Mouse (Mus musculus): Measurements from ENCODE around the gene Agpat3.
"Not testable (repeated sequence)": the region's sequence is repeated elsewhere in the genome, so short reads cannot be mapped to it uniquely, and the experiment has no call there.

Agpat3 gene

DNA sequence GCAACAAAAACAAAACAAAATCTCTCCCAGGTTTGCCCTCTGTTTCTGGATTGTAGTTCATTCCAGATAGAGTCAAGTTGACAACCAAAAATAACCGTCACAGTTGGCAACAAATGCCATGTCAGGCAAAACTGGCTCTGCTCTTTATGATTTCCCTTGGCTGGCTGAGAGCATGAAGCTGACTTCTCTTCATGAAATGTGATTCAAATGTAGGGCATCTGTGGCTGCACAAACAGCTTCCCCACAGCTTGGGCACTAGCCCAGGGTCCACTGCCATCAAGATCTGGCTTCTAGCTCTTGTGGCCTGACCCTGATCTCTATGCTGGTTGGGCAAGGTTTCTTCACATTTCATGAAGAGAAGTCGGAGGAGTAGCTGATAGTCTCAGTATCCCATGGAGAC is 9.7 kb upstream of the Agpat3 start:
- DNase-seq (ENCODE audit: low spot score in 2 of 2) = no peak

DNA sequence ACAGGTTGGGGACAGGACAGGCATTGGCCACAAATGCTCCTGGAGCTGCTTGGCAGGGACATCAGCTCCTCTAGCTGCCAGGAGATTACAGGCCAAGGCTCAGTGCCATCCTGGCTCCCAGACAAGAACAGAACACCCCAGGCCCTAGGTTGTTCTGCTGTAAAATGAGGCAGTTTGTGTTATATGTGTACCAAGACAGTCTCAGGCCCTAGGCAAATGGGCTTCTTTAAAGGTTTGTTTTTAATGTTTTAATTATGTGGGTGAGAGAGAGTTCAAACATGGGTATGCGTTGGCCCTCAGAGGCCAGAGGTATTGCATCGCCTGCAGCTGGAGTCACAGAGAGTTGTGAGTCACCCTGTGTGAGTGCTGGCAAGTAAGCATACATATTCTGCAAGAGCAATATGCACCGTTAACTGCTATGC is 8.0 kb upstream of the Agpat3 start:
- no peak for DNase-seq (ENCODE audit: low spot score in 2 of 2)

DNA sequence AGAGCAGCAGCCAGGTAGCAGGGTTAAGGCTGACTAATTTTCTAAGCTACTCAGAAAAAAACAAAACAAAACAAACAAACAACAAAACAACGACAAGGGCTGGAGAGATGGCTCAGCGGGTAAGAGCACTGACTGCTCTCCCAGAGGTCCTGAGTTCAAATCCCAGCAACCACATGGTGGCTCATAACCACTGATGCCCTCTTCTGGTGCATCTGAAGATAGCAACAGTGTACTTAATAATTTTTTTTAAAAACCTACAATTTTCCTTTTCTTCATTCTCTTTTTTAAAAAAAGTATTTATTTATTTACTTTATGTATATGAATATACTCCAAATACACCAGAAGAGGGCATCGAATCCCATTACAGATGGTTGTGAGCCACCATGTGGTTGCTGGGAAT is 6.7 kb upstream of the Agpat3 start:
- not testable (repeated sequence) for DNase-seq (ENCODE audit: low spot score in 2 of 2)

DNA sequence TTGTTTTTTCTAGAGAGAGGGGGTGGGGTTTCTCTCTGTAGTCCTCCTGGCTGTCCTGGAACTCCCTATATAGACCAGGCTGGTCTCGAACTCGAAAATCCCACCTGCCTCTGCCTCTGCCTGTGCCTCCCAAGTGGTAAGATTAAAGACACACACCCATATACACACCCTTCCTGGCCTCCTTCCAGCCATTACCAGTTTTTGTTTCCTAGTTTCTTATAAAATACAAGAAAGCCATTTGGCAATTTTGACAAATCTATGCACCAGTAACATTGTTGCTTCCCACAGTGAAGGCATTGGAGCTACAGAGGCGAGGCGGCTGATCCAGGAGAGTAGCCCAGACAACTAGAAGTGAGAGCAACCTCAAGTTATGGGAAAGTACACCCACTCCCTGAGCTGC is 6.0 kb upstream of the Agpat3 start:
- no peak for DNase-seq (ENCODE audit: low spot score in 2 of 2)

DNA sequence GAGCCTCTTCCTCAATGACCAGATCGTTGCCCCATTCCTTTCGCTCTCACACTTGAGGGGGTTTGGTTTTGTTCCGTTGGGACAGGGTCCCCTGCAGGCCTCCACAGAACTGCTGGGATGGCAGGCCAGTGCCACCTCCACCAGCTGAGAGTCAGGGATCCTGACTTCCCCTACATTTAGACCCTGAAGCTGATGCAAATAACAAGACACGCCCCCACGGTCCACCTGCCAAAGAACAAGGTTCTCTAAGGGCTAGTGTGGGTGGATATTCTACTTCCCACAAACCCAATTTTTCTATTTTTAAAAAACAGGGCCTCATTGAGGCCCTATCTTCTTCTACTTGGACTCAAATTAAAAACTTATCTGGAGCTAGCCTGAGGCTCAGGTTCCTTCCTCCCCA is 5.5 kb upstream of the Agpat3 start:
- DNase-seq (ENCODE audit: low spot score in 2 of 2) = no peak

DNA sequence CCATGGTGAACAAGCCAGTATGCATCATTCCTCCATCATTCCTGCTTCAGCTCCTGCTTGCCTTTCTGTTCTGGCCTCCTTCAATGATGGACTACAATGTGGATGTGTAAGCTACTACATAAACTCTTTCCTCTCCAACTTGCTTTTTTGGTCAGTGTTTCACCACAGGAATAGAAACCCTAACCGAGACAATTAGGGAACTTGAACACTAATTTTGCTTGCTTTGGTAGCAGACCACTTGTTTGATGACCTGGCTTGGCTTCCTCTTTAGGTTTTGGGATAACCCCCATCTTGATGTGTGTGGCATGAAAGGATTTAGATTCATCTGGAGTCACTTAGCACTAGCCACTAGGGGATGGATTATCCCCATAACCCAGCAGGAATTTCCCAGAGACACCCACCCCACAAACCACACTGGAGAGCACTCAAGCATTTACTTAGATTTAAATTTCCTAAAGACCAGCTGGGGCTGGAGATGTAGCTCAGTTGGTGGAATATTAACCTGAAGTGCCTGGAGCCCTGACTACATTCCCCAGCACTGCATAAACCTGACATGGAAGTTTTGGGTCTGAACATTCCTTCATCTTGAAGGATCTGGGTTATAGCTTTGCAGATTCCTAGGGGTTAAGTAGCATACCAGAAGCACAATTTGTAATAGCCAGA is 3.8 kb upstream of the Agpat3 start:
- no peak for DNase-seq (ENCODE audit: low spot score in 2 of 2)

DNA sequence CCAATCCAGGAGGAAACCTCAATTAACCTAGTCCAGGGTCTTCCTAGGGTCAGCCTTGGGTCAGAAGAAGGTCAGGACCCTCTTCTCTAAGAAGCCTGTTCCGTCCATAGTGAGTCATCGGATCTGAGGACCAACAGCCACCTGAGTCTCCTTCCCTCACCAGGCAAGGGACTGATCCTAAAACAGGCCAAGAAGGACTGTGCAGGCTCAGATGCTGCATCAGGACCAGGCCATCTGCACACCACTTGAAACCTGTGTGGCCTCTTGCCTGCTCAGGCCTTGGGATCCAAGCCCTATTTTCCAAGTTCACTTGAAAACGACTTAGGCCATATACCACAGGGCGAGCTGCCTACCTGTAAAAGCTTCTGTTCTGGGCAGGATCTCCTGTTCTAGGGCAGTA is 907 bp upstream of the Agpat3 start:
- DNase-seq (ENCODE audit: low spot score in 2 of 2) = no peak

DNA sequence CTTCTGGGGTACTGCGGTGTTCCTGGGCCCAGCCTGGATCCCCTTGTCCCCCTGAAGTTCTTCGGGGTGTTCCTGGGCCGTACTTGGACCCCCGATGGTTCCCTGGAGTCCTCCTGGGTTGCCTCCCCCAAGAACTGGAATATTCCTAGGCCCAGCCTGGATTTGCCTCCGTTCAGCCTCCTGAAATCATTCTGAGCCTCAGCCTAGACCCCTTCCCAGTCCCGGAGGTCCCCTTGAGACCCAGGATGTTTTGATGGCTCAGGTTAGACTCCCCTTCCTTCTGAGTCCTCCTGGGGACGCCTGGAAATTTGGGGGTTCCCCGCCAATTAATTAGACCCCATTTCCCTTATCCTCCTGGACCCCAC is 359 bp upstream of the Agpat3 start:
- no peak for DNase-seq (ENCODE audit: low spot score in 2 of 2)

DNA sequence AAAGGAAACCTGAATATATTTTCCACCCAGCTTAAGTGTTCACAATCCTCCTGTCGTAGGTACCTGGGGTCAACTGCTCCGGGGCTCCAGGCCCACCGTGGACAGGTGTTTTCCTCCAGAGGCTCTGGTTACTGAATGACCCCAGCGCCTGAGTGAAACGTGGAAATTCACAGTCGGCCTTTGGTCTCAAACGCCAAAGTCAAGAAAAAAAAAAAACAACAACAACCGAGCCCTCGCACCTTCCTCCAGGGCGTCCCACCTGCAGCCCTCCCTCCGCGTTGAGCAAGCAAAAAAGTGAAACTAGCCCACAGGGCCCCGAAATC is 764 bp downstream of the Agpat3 start:
- no peak for DNase-seq (ENCODE audit: low spot score in 2 of 2)

DNA sequence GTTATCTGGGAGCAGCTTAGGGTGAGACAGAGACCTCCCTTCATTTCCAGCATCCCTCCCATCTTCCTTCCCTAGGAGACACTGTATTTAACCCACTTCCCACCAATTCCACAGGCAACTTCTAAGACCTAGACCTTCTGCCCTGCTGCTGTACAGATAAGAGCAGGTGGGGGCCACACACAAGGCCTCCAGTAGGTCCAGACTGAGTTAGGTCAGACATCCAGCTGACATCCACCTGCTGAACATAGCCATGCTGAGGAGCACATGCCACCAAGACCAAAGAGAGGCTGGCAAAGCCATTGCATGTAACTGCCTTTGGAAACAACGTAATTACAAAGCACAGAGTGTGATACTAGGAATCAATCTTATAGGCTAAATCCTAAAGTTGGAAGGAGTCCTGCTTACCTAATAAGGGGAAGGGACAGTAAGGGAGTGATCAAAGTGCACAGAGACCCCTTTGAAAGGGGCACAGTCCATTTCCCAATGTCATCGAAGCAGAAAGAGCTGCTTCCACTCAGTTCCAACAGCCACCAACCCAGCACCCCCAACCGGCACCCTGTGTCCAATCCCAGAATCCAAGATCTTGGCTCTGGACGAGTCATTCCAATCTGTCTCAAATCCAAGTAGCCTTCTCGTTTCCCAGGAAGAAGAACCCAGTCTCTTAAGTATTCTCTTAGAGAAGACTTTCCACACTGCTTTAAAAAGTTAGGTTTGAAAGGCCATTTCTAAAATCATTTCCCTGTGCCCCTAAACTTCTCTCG is 1.3 kb downstream of the Agpat3 start:
- DNase-seq (ENCODE audit: low spot score in 2 of 2) = no peak

DNA sequence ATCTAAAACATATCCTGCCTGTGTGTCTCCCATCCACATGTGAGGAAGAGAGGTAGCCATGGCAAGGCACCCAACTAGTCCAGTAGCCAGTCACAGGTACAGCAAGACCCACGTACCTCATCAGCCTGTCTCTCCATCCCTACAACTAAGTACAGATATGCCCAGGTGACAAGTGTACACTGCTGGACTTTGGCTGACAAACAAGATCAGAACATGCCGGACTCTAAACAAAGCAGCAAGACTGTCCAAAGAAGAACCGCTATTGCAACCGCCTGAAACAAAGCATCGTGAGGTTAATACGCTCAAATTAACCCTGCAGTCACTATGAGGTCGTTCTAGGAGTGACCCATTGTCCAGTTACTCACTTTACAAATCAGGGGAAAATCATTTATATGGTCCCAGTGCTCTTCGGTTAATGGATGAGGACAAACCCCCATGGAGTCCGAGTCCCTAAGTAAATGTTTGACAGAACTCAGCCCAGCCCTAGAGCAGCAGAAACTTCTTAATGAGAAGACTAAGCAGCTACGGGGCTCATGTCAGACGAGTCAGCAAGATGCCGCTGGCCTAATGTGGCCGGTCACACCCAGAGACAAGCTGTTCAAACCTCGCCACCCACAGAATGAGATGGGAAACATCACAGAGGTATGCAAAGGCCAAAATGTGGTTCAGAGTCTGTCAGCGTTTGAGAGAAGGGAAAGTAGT is 2.7 kb downstream of the Agpat3 start:
- no peak for DNase-seq (ENCODE audit: low spot score in 2 of 2)

DNA sequence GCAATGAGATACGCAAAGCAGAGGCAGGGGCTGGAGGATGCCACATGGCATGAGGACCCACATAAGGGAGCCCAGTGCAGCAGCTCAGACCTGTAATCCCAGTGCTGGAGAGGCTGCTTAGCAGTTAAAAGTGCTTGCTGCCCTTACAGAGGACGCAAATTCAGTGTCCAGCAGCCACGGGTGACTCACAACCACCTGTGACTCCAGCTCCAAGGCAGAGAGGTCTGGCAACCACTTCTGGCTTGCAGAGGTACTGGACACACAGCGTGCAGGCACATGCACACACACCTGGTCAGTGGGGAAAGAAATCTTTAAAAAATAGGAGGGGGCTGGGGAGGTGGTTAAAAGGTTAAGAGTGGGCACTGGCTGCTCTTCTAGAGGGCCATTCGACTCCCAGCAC is 4.1 kb downstream of the Agpat3 start:
- DNase-seq (ENCODE audit: low spot score in 2 of 2) = no peak

DNA sequence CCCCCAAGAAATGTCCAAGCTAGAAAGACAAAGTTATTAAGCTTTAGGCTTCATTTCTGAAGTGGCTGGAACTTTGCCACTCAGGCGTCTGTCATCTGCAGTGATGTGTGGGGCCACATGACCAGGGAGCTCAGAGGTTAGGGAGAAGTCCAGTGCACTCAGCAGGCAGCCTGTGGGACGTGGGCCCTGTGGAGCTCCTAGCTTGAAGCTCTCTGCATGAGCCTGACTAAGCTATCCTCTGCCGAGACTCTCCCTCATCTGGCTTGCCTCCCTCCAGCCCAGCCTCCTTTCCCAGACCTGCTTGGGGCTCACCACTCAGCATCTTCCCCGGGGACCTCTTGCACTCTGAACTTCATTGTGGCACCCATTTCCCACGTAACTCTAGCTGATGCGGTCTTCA is 4.8 kb downstream of the Agpat3 start:
- DNase-seq (ENCODE audit: low spot score in 2 of 2) = no peak

DNA sequence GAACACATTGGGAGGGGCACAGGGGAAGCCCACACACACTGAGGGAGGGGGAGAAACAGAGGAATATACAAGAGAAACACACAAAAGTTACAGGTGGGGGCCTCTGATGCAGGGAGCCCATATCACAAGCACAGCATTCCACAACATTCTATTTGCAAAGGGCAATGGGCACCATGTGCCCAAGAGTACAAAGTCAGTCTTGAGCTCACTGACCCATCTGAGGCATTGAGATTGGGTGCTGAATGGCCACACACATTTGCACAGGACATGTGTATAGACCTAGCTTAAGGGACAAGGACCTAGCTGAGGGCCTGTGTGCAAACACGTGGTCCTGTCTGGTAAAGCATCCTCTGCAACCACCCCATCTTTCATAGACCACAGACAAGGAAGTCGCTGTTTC is 6.8 kb downstream of the Agpat3 start:
- DNase-seq (ENCODE audit: low spot score in 2 of 2) = no peak

DNA sequence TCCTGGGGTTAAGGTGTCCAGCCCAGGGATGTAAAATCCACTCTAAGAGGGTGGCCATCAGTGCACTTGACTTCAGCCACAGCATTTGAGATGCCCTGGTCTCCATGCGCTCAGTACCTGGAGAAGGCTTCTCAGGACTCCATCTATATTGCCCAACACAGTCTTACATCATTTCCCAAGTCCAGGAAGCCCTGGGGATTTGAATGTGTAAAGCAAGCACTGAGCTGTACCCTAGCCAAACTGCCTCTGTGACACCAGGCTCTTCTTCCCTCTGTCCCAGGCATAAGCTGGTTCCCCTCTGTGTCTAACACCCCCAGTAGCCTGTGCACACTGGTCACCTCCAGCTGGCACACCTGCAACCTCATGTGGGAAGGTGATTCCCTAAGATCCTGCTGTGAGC is 10.2 kb downstream of the Agpat3 start:
- no peak for DNase-seq (ENCODE audit: low spot score in 2 of 2)

DNA sequence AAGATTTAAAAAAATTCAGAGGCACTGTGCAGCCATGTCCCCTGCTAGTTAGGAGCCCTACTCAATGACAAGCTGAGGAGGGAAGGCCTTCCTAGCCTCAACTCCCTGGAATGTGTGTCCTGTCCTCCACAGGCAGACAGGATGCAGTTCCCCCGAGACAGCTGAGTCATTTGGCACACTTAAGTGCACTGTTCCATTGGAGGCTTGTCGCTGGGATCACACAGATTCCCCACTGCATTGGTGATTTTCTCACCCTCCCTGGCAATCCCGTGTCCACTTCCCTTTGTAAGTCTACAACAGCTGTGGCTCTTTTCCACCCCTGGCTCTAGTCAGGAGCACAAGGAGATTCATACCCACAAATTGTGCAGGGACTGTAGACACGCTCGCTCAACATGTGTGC is 14.1 kb downstream of the Agpat3 start:
- no peak for DNase-seq (ENCODE audit: low spot score in 2 of 2)

DNA sequence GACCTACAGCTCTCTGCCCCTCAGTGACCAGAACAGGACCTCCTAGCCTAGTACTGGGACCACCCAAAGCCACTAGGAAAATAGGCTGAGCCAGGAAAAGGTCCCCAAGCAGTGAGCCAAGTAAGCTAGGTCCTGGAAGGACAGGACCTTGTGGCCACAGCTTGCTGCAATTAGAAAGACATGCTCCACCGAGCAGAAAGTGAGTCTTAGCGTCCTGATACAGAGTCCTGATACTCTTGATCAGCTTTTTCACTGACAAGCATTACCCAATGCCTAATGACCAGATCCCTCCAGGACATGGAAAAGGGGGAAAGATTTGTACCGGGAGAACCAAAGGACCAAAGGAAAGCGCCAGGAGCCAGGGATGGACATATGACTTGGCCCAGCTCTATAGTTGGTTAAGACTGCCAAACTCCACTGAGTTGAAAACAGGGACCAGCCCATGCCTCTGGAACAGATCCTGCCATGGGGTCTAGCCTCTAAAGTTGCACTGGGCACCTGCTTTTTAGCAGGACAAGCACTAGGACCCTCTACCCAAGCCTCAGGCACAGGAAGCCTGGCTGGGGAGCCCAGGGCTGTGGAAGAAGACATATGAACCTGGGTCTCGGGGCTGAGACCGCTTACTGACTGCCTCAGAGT is 17.2 kb downstream of the Agpat3 start:
- no peak for DNase-seq (ENCODE audit: low spot score in 2 of 2)

DNA sequence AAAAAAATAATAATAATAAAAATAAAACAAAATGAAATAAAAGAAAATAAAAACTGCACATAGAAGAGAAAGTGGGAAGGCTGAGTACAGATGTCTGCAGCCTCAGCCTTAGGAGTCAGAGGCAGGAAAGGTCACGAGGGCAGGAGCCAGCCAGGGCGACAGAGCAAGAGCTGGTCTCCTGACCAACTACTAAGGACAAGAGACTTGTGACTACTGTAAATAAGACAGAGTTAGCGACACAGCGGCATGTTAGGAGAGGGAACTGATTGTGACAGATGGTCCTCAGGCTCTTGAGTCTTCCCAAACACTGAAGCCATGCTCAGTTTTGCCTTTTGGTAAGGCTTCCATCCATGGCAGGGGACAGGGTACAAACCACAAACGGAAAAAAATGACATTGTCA is 20.7 kb downstream of the Agpat3 start:
- no peak for DNase-seq (ENCODE audit: low spot score in 2 of 2)

DNA sequence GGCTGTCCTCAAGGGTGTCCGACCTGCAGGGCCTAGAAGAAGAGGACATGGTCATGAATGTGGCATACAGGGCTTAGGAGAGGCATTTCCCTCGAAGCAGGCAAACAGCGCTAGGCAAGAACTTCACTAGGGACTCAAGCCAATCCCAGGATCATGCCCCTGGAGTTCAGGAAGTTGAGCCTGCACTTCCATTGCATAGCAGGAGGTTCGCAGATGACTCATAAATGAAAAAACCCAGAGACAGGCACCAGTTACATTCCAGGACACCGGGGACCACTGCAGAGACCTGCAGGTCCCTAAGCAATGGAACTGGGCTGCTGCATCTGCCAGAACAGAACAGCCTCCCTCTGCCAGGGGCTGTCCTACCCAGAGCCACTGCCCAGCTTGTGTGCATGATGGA is 23.0 kb downstream of the Agpat3 start:
- DNase-seq (ENCODE audit: low spot score in 2 of 2) = no peak

DNA sequence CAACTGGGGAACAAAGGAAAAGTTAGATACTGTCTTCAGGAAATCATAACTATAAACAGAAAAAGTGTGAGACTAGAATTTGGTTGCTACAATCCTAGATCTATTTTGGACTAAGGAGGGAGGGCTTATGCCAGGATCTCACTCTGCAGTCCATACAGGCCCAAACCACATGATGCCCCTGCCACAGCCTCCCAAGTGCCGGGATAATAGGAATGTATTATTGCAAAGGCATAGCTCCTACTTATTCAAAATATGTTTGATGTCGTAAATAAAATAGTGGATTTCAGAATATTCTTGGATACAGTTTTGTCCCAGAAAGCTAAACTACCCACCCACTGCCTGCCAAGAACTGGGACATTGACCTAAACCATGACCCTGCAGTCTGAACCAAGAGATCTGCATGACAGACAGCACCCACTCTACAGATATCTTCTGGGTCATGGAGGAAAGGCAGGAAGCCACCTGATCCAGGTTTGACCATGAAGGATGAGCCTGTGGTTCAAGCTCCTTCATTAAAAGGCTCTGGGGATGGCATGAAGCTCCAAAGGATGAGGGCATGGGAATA is 24.2 kb downstream of the Agpat3 start:
- no peak for DNase-seq (ENCODE audit: low spot score in 2 of 2)

DNA sequence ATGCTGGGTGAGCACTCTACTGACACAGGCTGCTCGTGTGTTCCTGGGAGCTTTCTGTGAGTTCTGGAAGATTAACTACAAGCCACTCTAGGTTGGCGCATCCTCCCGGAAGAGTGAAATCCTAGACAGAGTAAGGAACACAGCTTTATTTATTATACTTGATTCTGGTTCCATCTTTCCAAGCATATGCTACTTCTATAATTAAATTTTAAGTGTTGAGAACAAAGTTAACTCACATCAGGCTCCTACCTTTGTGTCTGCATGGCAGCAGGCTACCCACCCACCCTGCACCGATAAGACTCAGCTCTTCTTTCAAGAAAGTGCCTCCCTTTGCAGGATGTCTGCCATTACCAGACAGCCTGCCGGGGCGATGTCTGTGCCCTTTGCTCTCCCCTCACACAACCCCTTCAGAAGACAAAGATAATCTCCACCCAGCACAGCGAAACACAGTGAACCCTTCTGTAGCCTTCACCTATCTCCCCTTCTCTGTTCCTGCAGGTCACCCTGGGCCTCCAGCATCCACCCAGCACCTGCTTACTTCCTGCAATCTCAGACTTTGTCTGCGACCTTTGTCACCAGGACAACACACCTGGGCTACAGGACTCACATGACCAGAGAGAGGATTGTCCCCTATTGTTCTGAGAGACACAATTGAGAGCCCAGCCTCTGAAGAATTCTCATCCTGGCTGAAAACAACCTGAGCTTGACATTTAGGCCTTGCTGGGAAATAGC is 26.2 kb downstream of the Agpat3 start:
- DNase-seq (ENCODE audit: low spot score in 2 of 2) = no peak
